Mouse (Mus musculus) stomach, embryonic 14.5 days (tissue): ENCODE measurements around the gene Btbd1. TPM values are rescaled to one million over a fixed set of nuclear protein-coding genes. Genes with fewer than 3 reads are reported as not detected.

Experiments used
- ATAC-seq: fragments of 200-750 bp; cut with Nextera tagmentation; 2 replicates; pipeline ENCODE4 v1.8.0; 2017; ENCODE audit warnings: low read depth, moderate TSS enrichment; ENCODE audit not compliant: insufficient number of reproducible peaks, insufficient read depth, low FRiP score
- H3K27ac ChIP-seq: fragments of 300-500 bp; sonication (generic); 2 replicates; pipeline ENCODE4 v1.5.1; 2014; ENCODE audit warnings: mild to moderate bottlenecking, low read length, moderate library complexity, mixed read lengths
- H3K27me3 ChIP-seq: fragments of 300-500 bp; sonication (generic); 2 replicates; pipeline ENCODE4 v1.6.1; 2014; ENCODE audit warnings: low read length, control low read depth, mixed read lengths; ENCODE audit not compliant: control insufficient read depth, insufficient read depth
- H3K36me3 ChIP-seq: fragments of 300-500 bp; sonication (generic); 2 replicates; pipeline ENCODE4 v1.6.1; 2014; ENCODE audit warnings: mild to moderate bottlenecking, control low read depth, low read length, moderate library complexity, mixed read lengths; ENCODE audit not compliant: control insufficient read depth, insufficient read depth
- H3K4me1 ChIP-seq: fragments of 300-500 bp; sonication (generic); 2 replicates; pipeline ENCODE4 v1.6.1; 2014; ENCODE audit warnings: low read length, control low read depth, mixed read lengths; ENCODE audit not compliant: control insufficient read depth, insufficient read depth
- H3K4me2 ChIP-seq: fragments of 300-500 bp; sonication (generic); replicated peaks from 2 replicates; pipeline ENCODE4 v1.6.1; 2014; ENCODE audit warnings: low read depth, low read length, control low read depth
- H3K4me3 ChIP-seq: fragments of 300-500 bp; sonication (generic); 2 replicates; pipeline ENCODE4 v1.5.1; 2014; ENCODE audit warnings: low read depth, low read length, control low read depth
- H3K9ac ChIP-seq: fragments of 300-500 bp; sonication (generic); replicated peaks from 2 replicates; pipeline ENCODE4 v1.6.1; 2014; ENCODE audit warnings: low read depth, mild to moderate bottlenecking, control low read depth, low read length, moderate library complexity, mixed read lengths
- H3K9me3 ChIP-seq: fragments of 300-500 bp; sonication (generic); 2 replicates; pipeline ENCODE4 v1.6.1; 2016; ENCODE audit warnings: low read depth, low read length, control low read depth; ENCODE audit not compliant: control insufficient read depth
- WGBS: fragments of 180-500 bp; shearing (Covaris S2); extraction: QIAGEN DNeasy Blood & Tissue Kit; methylation state at CpG from one replicate; pipeline ENCODE4 v1.1.7; 2014; 5-methylcytosine and 5-hydroxymethylcytosine counted together
- polyA plus RNA-seq: library from polyadenylated mRNA; unstranded; fragments of >200 nt; fragmentation: Nextera tagmentation; extraction: Ambion mirVana; gene quantifications from 2 replicates; pipeline ENCODE4 v1.2.1, GENCODE M21; 2014

Btbd1 gene
- polyA plus RNA-seq, 1 experiment from 2014 or later: 80.0 TPM

GRCm38 (mm10) chr7:81762180-81763109, 66.8 kb downstream of the Btbd1 start, which contains the start of gene Ramac:
Ramac (plus strand) TSS chr7:81762925.
- no peaks in the 10 kb centered on the region for H3K9me3 ChIP-seq
- H3K4me2 ChIP-seq: peak within 1 kb of the TSS; percentile 86
- peak within 1 kb of the TSS; percentile 98 for H3K9ac ChIP-seq
- H3K27ac ChIP-seq: peak within 1 kb of the TSS; percentile 91
- peak; percentile 97 for ATAC-seq
- under 1% methylated on average over 56 of the region's 56 CpGs for whole genome bisulfite sequencing
- H3K27me3 ChIP-seq: no peaks in the 10 kb centered on the region
- H3K36me3 ChIP-seq: no peaks in the 10 kb centered on the region
- peak within 1 kb of the TSS; percentile 97 for H3K4me3 ChIP-seq
- H3K4me1 ChIP-seq: peaks cover 3% of the 10 kb centered on the region; the same call in 1 of the 2 replicates

- ATAC-seq: no peak
- 77% methylated on average over 3 of the region's 3 CpGs for WGBS
- no peak overlapping the region for H3K4me3 ChIP-seq
Observed at GRCm38 (mm10) chr7:81747956-81748355, 81.3 kb downstream of the Btbd1 start.

GRCm38 (mm10) chr7:81744145-81744544, 85.1 kb downstream of the Btbd1 start:
- Histone ChIP-seq H3K27ac (no peak overlapping the region), H3K4me1 (no peaks in the 10 kb centered on the region), H3K4me2 (no peak overlapping the region), H3K9ac (no peak overlapping the region), H3K4me3 (no peak overlapping the region), H3K36me3 (no peaks in the 10 kb centered on the region), H3K9me3 (no peaks in the 10 kb centered on the region), H3K27me3 (no peaks in the 10 kb centered on the region)
- 71% methylated on average over 4 of the region's 4 CpGs for WGBS
- ATAC-seq: no peak

More at GRCm38 (mm10) chr7:81747956-81748355, 81.3 kb downstream of the Btbd1 start:
- Histone ChIP-seq H3K4me1 (no peaks in the 10 kb centered on the region), H3K9ac (no peak overlapping the region), H3K27me3 (no peaks in the 10 kb centered on the region), H3K36me3 (no peaks in the 10 kb centered on the region), H3K9me3 (no peaks in the 10 kb centered on the region), H3K27ac (no peak overlapping the region), H3K4me2 (no peak overlapping the region)

Other genes with a start within 250 kb of the Btbd1 start
- 19.5 and 21.9 TPM in 2 replicates for gene Homer2, start 121.9 kb downstream of the Btbd1 start, polyA plus RNA-seq
- gene Ramac, start 66.5 kb downstream of the Btbd1 start, polyA plus RNA-seq: 131 and 134 TPM in 2 replicates
- gene 3110040N11Rik, start 40.0 kb downstream of the Btbd1 start, polyA plus RNA-seq: 52.2 and 55.6 TPM in 2 replicates
- gene Gm10160, start 26.4 kb upstream of the Btbd1 start, polyA plus RNA-seq: not detected in 2 replicates
- gene Tm6sf1, start 29.6 kb upstream of the Btbd1 start, polyA plus RNA-seq: 8.7 and 12.5 TPM in 2 replicates
- 20.2 and 20.5 TPM in 2 replicates for gene Hdgfl3, start 105.0 kb upstream of the Btbd1 start, polyA plus RNA-seq
- gene Bnc1, start 162.9 kb upstream of the Btbd1 start, polyA plus RNA-seq: 5.3 and 5.9 TPM in 2 replicates